Mouse (Mus musculus): Measurements from ENCODE around the gene Gm11639.

DNA sequence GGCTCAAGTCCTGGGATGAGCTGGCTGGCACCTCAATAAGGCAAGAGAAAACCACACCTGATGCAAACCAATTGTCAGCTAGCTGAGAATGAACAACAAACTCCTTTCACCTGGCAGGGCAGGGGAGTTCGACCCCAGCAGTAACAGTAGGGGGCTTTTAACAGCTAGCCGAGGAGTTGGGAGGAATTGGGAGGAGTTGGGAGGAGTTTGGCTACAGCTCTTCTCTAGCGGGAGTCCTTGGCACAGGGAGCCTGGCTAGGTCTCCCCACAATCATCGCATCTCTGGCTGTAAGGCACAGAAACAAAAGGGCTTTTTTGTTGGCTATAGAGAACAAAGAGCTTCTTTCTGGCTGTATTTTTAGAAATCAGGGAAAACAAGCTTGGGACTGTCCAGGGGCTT lies 285.8 kb downstream of the Gm11639 start:
- TF ChIP-seq CTCF (IDR thresholded peaks at IDR 0.05; ENCODE audit: extremely low read depth, insufficient read depth, low read length) (no peak), POLR2A (IDR thresholded peaks at IDR 0.05; ENCODE audit: extremely low read depth, insufficient read depth, low read length) (no peak)

Data from cortical plate, adult 2 months (tissue).